Mouse (Mus musculus): ENCODE data around the gene Nsun7. TPM values are rescaled to one million over a fixed set of nuclear protein-coding genes. Genes with fewer than 3 reads are reported as not detected.

The Nsun7 gene
- polyA plus RNA-seq, 1 experiment from 2014 or later: 0.38 TPM

DNA sequence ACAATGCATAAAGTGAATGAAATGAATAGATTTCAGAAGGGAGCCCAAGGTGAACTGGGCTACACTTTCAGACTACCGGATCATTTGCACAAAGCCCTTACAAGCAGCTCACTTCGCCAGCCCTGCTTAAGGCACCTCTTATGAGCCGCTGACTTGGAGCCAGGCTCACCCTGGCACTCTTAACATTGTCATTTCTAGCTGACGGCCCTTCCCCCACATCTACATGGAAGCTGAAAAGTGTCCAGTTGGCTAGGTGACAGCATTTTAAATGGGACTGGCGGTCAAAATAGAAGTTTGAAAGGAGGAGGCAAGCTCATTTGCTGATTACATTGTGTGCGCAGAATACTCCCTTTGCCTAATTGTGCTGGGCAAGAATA, 78.3 kb downstream of the Nsun7 start:
- ATAC-seq (replicated peaks; ENCODE audit: low FRiP score, low read depth) (no peak), DNase-seq (ENCODE audit: low spot score) (no peak)
- WGBS: 42% methylated on average over 6 of the region's 6 CpGs
- Histone ChIP-seq H3K4me2 (ENCODE audit: low read length) (peak overlapping the region; percentile 66), H3K4me3 (replicated peaks; ENCODE audit: low read depth, low read length) (peak overlapping the region; percentile 25; the same call in 1 of the 2 replicates), H3K4me1 (replicated peaks; ENCODE audit: insufficient read depth, low read length) (peaks cover 11% of the 10 kb centered on the region; the same call in 1 of the 2 replicates), H3K27ac (no peak overlapping the region), H3K9me3 (replicated peaks; ENCODE audit: low read length) (no peaks in the 10 kb centered on the region), H3K27me3 (ENCODE audit: insufficient read depth, low read length) (no peaks in the 10 kb centered on the region), H3K36me3 (ENCODE audit: insufficient read depth, low read length) (no peaks in the 10 kb centered on the region), H3K9ac (ENCODE audit: low read depth, low read length) (no peak overlapping the region)
- TF ChIP-seq CTCF (IDR thresholded peaks at IDR 0.05; ENCODE audit: low read depth): no peak

DNA sequence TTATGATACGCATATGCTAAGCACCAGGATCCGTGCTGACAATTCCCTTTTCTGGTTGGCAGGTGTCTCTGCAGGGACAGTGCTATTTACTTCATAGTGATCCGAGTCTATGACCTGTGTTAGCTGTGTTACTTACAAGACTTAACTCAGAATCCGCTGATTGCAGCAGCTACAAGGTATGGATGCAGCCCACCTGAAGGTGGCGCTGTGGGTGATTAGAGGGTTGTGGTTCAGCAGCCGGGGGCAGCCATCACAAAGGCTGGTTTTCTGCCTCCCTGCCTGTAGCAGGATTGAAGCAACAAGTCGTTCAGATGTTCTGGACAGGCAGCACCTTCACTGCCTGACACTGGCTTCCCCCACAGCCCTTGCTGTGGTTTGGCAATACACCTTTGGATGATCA, 78.9 kb downstream of the Nsun7 start:
- Histone ChIP-seq H3K4me2 (ENCODE audit: low read length) (no peak overlapping the region), H3K4me3 (replicated peaks; ENCODE audit: low read depth, low read length) (no peak overlapping the region), H3K9me3 (replicated peaks; ENCODE audit: low read length) (no peaks in the 10 kb centered on the region), H3K9ac (ENCODE audit: low read depth, low read length) (no peak overlapping the region), H3K36me3 (ENCODE audit: insufficient read depth, low read length) (no peaks in the 10 kb centered on the region), H3K4me1 (replicated peaks; ENCODE audit: insufficient read depth, low read length) (peaks cover 11% of the 10 kb centered on the region; the same call in 1 of the 2 replicates), H3K27me3 (ENCODE audit: insufficient read depth, low read length) (no peaks in the 10 kb centered on the region), H3K27ac (no peak overlapping the region)
- 52% methylated on average over 7 of the region's 7 CpGs for WGBS
- peak; percentile 61 for TF ChIP-seq CTCF (IDR thresholded peaks at IDR 0.05; ENCODE audit: low read depth)
- DNase-seq (ENCODE audit: low spot score) (no peak), ATAC-seq (replicated peaks; ENCODE audit: low FRiP score, low read depth) (no peak)

DNA sequence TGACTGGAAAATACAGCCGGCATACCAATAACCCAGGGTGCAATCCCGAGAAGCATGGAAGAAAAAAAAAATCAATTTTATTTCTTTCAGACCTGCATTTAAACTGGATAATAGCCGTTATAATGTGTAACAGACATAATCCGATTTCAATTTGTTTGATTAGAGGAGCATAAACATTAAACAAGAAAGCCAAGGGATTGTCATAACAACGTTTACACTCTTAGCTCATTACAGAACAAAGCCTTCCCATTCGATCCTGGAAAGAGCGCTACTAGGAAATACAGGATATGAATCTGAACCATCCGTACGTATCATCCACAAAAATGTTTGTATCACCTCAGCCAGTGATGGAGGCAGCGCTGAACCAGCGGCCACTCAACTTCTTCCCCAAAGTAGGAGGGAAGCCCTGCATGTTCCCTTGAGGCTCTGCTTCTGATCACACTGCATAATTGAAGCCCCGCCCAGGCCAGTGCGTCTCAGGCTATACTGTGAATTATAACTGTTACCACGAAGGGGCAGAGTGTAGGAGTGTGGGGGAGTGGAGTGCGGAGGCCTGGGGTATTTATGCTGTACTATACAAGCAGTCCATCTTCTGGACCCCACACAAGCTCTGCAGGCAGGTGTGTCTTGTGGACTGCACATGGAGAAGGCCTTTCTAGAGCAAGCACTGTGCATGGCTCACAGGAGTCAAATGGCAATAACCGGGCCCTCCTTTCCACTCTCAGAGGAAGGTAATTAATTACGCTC, 80.8 kb downstream of the Nsun7 start:
- H3K36me3 ChIP-seq (ENCODE audit: insufficient read depth, low read length): no peaks in the 10 kb centered on the region
- 55% methylated on average over 17 of the region's 17 CpGs for WGBS
- H3K4me1 ChIP-seq (replicated peaks; ENCODE audit: insufficient read depth, low read length): peaks cover 11% of the 10 kb centered on the region; the same call in 1 of the 2 replicates
- DNase-seq (ENCODE audit: low spot score) (no peak), ATAC-seq (replicated peaks; ENCODE audit: low FRiP score, low read depth) (no peak)
- no peaks in the 10 kb centered on the region for H3K9me3 ChIP-seq (replicated peaks; ENCODE audit: low read length)
- no peaks in the 10 kb centered on the region for H3K27me3 ChIP-seq (ENCODE audit: insufficient read depth, low read length)
- H3K4me2 ChIP-seq (ENCODE audit: low read length): no peak overlapping the region
- no peak overlapping the region for H3K27ac ChIP-seq
- no peak for TF ChIP-seq CTCF (IDR thresholded peaks at IDR 0.05; ENCODE audit: low read depth)
- H3K9ac ChIP-seq (ENCODE audit: low read depth, low read length): no peak overlapping the region
- no peak overlapping the region for H3K4me3 ChIP-seq (replicated peaks; ENCODE audit: low read depth, low read length)

DNA sequence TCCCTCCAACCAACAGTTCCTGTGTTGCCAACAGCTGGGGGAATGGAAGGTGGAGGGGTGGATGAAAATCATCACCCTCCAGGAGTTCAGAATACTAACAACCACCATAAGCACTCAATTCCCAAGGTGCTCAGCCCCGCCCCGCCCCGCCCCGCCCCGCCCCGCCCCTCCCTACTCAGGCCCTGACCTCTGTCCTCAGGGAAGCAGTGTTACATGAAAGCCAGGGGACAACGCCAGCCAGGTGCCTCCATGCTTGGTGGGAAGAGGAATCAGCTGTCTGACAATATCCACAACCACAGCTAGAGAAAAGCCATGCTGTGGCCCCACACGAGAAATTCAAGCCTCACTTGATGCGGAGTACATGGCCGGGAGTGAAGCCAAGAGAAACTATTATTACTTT, 82.2 kb downstream of the Nsun7 start:
- Histone ChIP-seq H3K4me1 (replicated peaks; ENCODE audit: insufficient read depth, low read length) (peaks cover 11% of the 10 kb centered on the region; the same call in 1 of the 2 replicates), H3K4me2 (ENCODE audit: low read length) (no peak overlapping the region), H3K27ac (no peak overlapping the region), H3K27me3 (ENCODE audit: insufficient read depth, low read length) (no peaks in the 10 kb centered on the region), H3K36me3 (ENCODE audit: insufficient read depth, low read length) (no peaks in the 10 kb centered on the region), H3K4me3 (replicated peaks; ENCODE audit: low read depth, low read length) (no peak overlapping the region), H3K9ac (ENCODE audit: low read depth, low read length) (no peak overlapping the region), H3K9me3 (replicated peaks; ENCODE audit: low read length) (no peaks in the 10 kb centered on the region)
- WGBS: 43% methylated on average over 10 of the region's 10 CpGs
- no peak for TF ChIP-seq CTCF (IDR thresholded peaks at IDR 0.05; ENCODE audit: low read depth)
- DNase-seq (ENCODE audit: low spot score): no peak
- ATAC-seq (replicated peaks; ENCODE audit: low FRiP score, low read depth): no peak

DNA sequence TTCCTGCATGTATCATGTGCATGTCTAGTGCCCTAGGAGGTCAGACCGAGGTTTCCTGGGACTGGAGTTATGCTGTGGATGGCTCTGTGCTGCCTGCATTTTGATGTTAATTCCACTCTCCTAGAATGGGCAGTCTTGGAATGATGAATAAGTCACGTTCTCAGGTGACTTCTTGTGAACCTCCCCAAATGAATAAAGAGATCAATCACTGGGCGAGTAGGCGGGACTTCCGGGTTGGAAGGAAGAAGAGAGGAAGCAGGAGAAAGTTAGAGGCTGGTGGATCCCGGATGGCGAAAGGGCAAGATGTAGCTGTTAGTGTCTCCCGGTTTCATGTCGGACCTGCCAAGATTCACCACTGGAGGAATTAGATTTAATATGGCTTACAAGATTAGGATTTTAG, 82.6 kb downstream of the Nsun7 start:
- no peaks in the 10 kb centered on the region for H3K36me3 ChIP-seq (ENCODE audit: insufficient read depth, low read length)
- H3K4me1 ChIP-seq (replicated peaks; ENCODE audit: insufficient read depth, low read length): peaks cover 6% of the 10 kb centered on the region; the same call in 1 of the 2 replicates
- H3K9ac ChIP-seq (ENCODE audit: low read depth, low read length): no peak overlapping the region
- 69% methylated on average over 9 of the region's 9 CpGs for WGBS
- no peak overlapping the region for H3K4me3 ChIP-seq (replicated peaks; ENCODE audit: low read depth, low read length)
- H3K4me2 ChIP-seq (ENCODE audit: low read length): no peak overlapping the region
- no peak for TF ChIP-seq CTCF (IDR thresholded peaks at IDR 0.05; ENCODE audit: low read depth)
- H3K27ac ChIP-seq: no peak overlapping the region
- no peaks in the 10 kb centered on the region for H3K27me3 ChIP-seq (ENCODE audit: insufficient read depth, low read length)
- H3K9me3 ChIP-seq (replicated peaks; ENCODE audit: low read length): no peaks in the 10 kb centered on the region
- ATAC-seq (replicated peaks; ENCODE audit: low FRiP score, low read depth) (no peak), DNase-seq (ENCODE audit: low spot score) (no peak)

DNA sequence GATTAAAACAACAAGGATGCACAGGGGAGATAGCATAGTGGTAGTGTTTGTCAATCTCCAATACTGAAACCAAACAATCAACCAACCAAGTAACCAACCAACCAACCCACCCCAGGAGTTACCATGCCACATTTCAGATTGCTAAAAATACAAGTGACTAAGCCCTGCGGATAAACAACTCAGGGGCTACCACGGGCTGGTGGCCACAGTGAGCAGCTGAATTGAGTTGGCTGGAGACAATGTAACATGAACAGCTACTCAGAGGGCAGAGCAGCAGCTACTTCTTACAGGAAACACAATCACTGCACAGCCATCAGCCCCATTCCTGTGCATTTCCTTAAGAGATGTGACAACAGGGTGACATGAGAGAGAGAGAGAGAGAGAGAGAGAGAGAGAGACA, 84.5 kb downstream of the Nsun7 start:
- 46% methylated on average over 2 of the region's 2 CpGs for WGBS
- Histone ChIP-seq H3K4me3 (replicated peaks; ENCODE audit: low read depth, low read length) (no peak overlapping the region), H3K36me3 (ENCODE audit: insufficient read depth, low read length) (no peaks in the 10 kb centered on the region), H3K27me3 (ENCODE audit: insufficient read depth, low read length) (no peaks in the 10 kb centered on the region), H3K27ac (no peak overlapping the region), H3K9ac (ENCODE audit: low read depth, low read length) (no peak overlapping the region), H3K9me3 (replicated peaks; ENCODE audit: low read length) (no peaks in the 10 kb centered on the region), H3K4me2 (ENCODE audit: low read length) (no peak overlapping the region), H3K4me1 (replicated peaks; ENCODE audit: insufficient read depth, low read length) (0 out of 2 replicates have a peak, but pooled peaks cover 13% of the 10 kb centered on the region)
- no peak for TF ChIP-seq CTCF (IDR thresholded peaks at IDR 0.05; ENCODE audit: low read depth)
- ATAC-seq (replicated peaks; ENCODE audit: low FRiP score, low read depth) (no peak), DNase-seq (ENCODE audit: low spot score) (no peak)

All from kidney, postnatal 0 days (tissue).